Mouse (Mus musculus) cerebellum, postnatal 14 days (tissue): ENCODE measurements around the gene Osbpl8.

Experiments
- DNase-seq, 2 experiments: peaks; one replicate each; pipeline ENCODE4 v3.0.0; 2021; ENCODE audit warnings: mixed read lengths in 2 of 2

The Osbpl8 gene

GRCm38 (mm10) chr10:111242677-111243076 lies 78.1 kb downstream of the Osbpl8 start:
- DNase-seq = no peak

GRCm38 (mm10) chr10:111247609-111248008 lies 83.1 kb downstream of the Osbpl8 start:
- no peak for DNase-seq

GRCm38 (mm10) chr10:111248177-111248576 lies 83.6 kb downstream of the Osbpl8 start:
- no peak for DNase-seq

- no peak for DNase-seq
Observed at GRCm38 (mm10) chr10:111250192-111250591, 85.6 kb downstream of the Osbpl8 start.

- DNase-seq = no peak
Observed at GRCm38 (mm10) chr10:111251666-111252065, 87.1 kb downstream of the Osbpl8 start.

GRCm38 (mm10) chr10:111255228-111255627 lies 90.7 kb downstream of the Osbpl8 start:
- no peak for DNase-seq

- no peak for DNase-seq
Observed at GRCm38 (mm10) chr10:111256156-111256555, 91.6 kb downstream of the Osbpl8 start.

GRCm38 (mm10) chr10:111257358-111257757 lies 92.8 kb downstream of the Osbpl8 start:
- DNase-seq = no peak

GRCm38 (mm10) chr10:111258256-111258655 lies 93.7 kb downstream of the Osbpl8 start:
- DNase-seq = no peak

- no peak for DNase-seq
Observed at GRCm38 (mm10) chr10:111271687-111272086, 107.1 kb downstream of the Osbpl8 start.

GRCm38 (mm10) chr10:111272905-111273304 lies 108.4 kb downstream of the Osbpl8 start:
- DNase-seq = no peak

- no peak for DNase-seq
Observed at GRCm38 (mm10) chr10:111273463-111274088, 109.0 kb downstream of the Osbpl8 start.

GRCm38 (mm10) chr10:111275822-111276221 lies 111.3 kb downstream of the Osbpl8 start:
- no peak for DNase-seq

- no peak for DNase-seq
Observed at GRCm38 (mm10) chr10:111297631-111298030, 133.1 kb downstream of the Osbpl8 start.

- peak; percentile 97 to 99 for DNase-seq
Observed at GRCm38 (mm10) chr10:111298140-111299098, 133.9 kb downstream of the Osbpl8 start, which contains the start of gene Bbs10. Bbs10 (plus strand) TSS chr10:111298679.

- DNase-seq = peak; percentile 26 to 37
Observed at GRCm38 (mm10) chr10:111299591-111299990, 135.0 kb downstream of the Osbpl8 start.

GRCm38 (mm10) chr10:111301041-111301440 lies 136.5 kb downstream of the Osbpl8 start:
- DNase-seq = no peak

- DNase-seq = no peak
Observed at GRCm38 (mm10) chr10:111302486-111302885, 137.9 kb downstream of the Osbpl8 start.

GRCm38 (mm10) chr10:111308850-111309501 lies 144.4 kb downstream of the Osbpl8 start:
- DNase-seq = no peak

- DNase-seq = no peak
Observed at GRCm38 (mm10) chr10:111313282-111313681, 148.7 kb downstream of the Osbpl8 start.

- DNase-seq = no peak
Observed at GRCm38 (mm10) chr10:111314636-111315395, 150.3 kb downstream of the Osbpl8 start.

GRCm38 (mm10) chr10:111315940-111316339 lies 151.4 kb downstream of the Osbpl8 start:
- no peak for DNase-seq

- DNase-seq = no peak
Observed at GRCm38 (mm10) chr10:111318021-111318420, 153.5 kb downstream of the Osbpl8 start.
